Mouse (Mus musculus) lung, postnatal 0 days (tissue): ENCODE results near the gene Smim5. TPM values are rescaled to one million over a fixed set of nuclear protein-coding genes. Genes with fewer than 3 reads are reported as not detected.

Experiments
- ATAC-seq: fragments of 200-750 bp; cut with Nextera tagmentation; 2 replicates; pipeline ENCODE4 v1.8.0; 2017; ENCODE audit warnings: moderate library complexity
- DNase-seq: peaks from one replicate; pipeline ENCODE4 v3.0.0-alpha.2; 2016; ENCODE audit warnings: low spot score
- H3K27ac ChIP-seq: fragments of 300-500 bp; sonication (generic); 2 replicates; pipeline ENCODE4 v1.5.1; 2014; ENCODE audit warnings: antibody characterized with exemption, mild to moderate bottlenecking, low read length, mixed read lengths
- H3K27me3 ChIP-seq: fragments of 300-500 bp; sonication (generic); replicated peaks from 2 replicates; pipeline ENCODE4 v1.6.1; 2014; ENCODE audit warnings: low read length, mixed read lengths; ENCODE audit not compliant: insufficient read depth
- H3K36me3 ChIP-seq: fragments of 300-500 bp; sonication (generic); 2 replicates; pipeline ENCODE4 v1.6.1; 2014; ENCODE audit warnings: low read length, mixed read lengths; ENCODE audit not compliant: insufficient read depth
- H3K4me1 ChIP-seq: fragments of 300-500 bp; sonication (generic); 2 replicates; pipeline ENCODE4 v1.6.1; 2014; ENCODE audit warnings: antibody characterized with exemption, low read depth, low read length, mixed read lengths; ENCODE audit not compliant: insufficient read depth
- H3K4me2 ChIP-seq: fragments of 300-500 bp; sonication (generic); replicated peaks from 2 replicates; pipeline ENCODE4 v1.6.1; 2014; ENCODE audit warnings: low read depth, mild to moderate bottlenecking, low read length, moderate library complexity, mixed read lengths
- H3K4me3 ChIP-seq: fragments of 300-500 bp; sonication (generic); 2 replicates; pipeline ENCODE4 v1.5.1; 2014; ENCODE audit warnings: low read depth, low read length
- H3K9ac ChIP-seq: fragments of 300-500 bp; sonication (generic); replicated peaks from 2 replicates; pipeline ENCODE4 v1.6.1; 2014; ENCODE audit warnings: low read depth, mild to moderate bottlenecking
- H3K9me3 ChIP-seq: fragments of 300-500 bp; sonication (generic); 2 replicates; pipeline ENCODE4 v1.6.1; 2016; ENCODE audit warnings: low read length, mixed read lengths
- CTCF ChIP-seq: IDR thresholded peaks from 2 replicates; pipeline ENCODE4 v1.5.1; 2016; ENCODE audit warnings: antibody characterized with exemption, mild to moderate bottlenecking
- EP300 ChIP-seq: IDR thresholded peaks from 2 replicates; pipeline ENCODE4 v1.6.1; 2016; ENCODE audit warnings: antibody characterized with exemption, mild to moderate bottlenecking, control low read depth
- WGBS: fragments of 180-500 bp; shearing (Covaris S2); extraction: QIAGEN DNeasy Blood & Tissue Kit; methylation state at CpG from one replicate; pipeline ENCODE4 v1.1.7; 2014; 5-methylcytosine and 5-hydroxymethylcytosine counted together
- polyA plus RNA-seq: library from polyadenylated mRNA; unstranded; fragments of >200 nt; fragmentation: Nextera tagmentation; extraction: Ambion mirVana; gene quantifications from 2 replicates; pipeline ENCODE4 v1.2.1, GENCODE M21; 2015

Smim5 gene
- polyA plus RNA-seq, 1 experiment from 2014 or later: 25.8 TPM

GRCm38 (mm10) chr11:115881002-115881401, 18.8 kb upstream of the Smim5 start:
- no peak overlapping the region for H3K4me2 ChIP-seq
- no peak overlapping the region for H3K9ac ChIP-seq
- no peaks in the 10 kb centered on the region for H3K9me3 ChIP-seq
- H3K36me3 ChIP-seq: no peaks in the 10 kb centered on the region
- no peak overlapping the region for H3K4me3 ChIP-seq
- 28% methylated on average over 5 of the region's 5 CpGs for WGBS
- DNase-seq (no peak), ATAC-seq (no peak)
- H3K27me3 ChIP-seq: no peaks in the 10 kb centered on the region
- no peak overlapping the region for H3K27ac ChIP-seq
- no peak for TF ChIP-seq EP300
- TF ChIP-seq CTCF: peak; percentile 87
- no peaks in the 10 kb centered on the region for H3K4me1 ChIP-seq

- ATAC-seq (no peak), DNase-seq (no peak)
- no peaks in the 10 kb centered on the region for H3K27me3 ChIP-seq
- H3K9ac ChIP-seq: no peak overlapping the region
- no peaks in the 10 kb centered on the region for H3K36me3 ChIP-seq
- H3K9me3 ChIP-seq: no peaks in the 10 kb centered on the region
- no peak overlapping the region for H3K4me3 ChIP-seq
- no peak overlapping the region for H3K27ac ChIP-seq
- 19% methylated on average over 16 of the region's 17 CpGs for WGBS
- no peak for TF ChIP-seq EP300
- TF ChIP-seq CTCF: no peak
- H3K4me2 ChIP-seq: no peak overlapping the region
- H3K4me1 ChIP-seq: no peaks in the 10 kb centered on the region
These were observed 16.5 kb upstream of the Smim5 start for GRCm38 (mm10) chr11:115883251-115883650.

DNA sequence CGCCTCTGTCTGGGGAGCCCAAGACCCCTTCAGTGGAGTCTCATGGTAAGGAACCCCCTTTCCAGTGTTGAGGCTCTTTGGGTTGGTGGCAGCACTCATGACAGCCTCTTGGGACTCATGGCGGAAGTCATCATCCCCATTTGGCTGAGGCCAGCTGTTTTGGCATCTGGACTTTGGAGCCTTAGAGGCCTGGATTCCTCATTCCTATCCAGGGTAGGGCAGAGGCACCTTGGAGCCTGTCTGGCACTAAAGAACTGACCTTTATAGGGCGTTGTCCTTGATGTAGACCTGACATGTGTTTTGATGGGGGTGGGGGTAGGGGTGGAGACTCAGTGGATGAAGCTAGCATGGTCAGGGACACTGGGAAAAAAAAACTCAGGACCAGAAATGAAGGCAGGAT, 15.4 kb upstream of the Smim5 start:
- Histone ChIP-seq H3K9ac (no peak overlapping the region), H3K4me1 (no peaks in the 10 kb centered on the region), H3K36me3 (no peaks in the 10 kb centered on the region), H3K4me2 (no peak overlapping the region), H3K27me3 (no peaks in the 10 kb centered on the region), H3K4me3 (no peak overlapping the region), H3K9me3 (no peaks in the 10 kb centered on the region), H3K27ac (no peak overlapping the region)
- TF ChIP-seq CTCF (no peak), EP300 (no peak)
- 88% methylated on average over 3 of the region's 3 CpGs for WGBS
- DNase-seq (no peak), ATAC-seq (no peak)

GRCm38 (mm10) chr11:115885281-115885680, 14.5 kb upstream of the Smim5 start:
- Histone ChIP-seq H3K9ac (no peak overlapping the region), H3K4me2 (no peak overlapping the region), H3K4me1 (no peaks in the 10 kb centered on the region), H3K27me3 (no peaks in the 10 kb centered on the region), H3K9me3 (no peaks in the 10 kb centered on the region), H3K4me3 (no peak overlapping the region), H3K27ac (no peak overlapping the region), H3K36me3 (no peaks in the 10 kb centered on the region)
- DNase-seq (no peak), ATAC-seq (no peak)
- 70% methylated on average over 11 of the region's 11 CpGs for WGBS
- TF ChIP-seq EP300 (no peak), CTCF (no peak)

DNA sequence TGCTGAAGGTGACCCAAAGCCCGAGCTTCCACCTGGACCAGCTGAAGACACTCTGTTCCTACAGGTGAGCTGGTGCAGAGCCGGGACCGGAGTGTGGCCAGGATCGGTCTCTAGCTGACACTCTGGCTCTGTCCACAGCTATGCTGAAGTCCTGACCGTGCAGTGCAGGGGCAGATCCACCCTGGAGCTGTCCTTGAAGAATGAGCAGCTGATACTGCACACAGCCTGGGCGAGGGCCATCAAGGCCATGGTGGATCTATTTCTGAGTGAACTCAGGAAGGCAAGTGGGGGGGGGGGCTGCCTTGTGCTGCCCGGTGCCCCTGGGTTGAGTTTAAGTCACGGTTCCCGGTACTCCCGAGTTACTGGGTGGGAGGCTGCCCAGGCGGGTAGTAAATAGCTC, 13.3 kb upstream of the Smim5 start:
- WGBS: 86% methylated on average over 11 of the region's 11 CpGs
- Histone ChIP-seq H3K27ac (no peak overlapping the region), H3K4me3 (no peak overlapping the region), H3K9me3 (no peaks in the 10 kb centered on the region), H3K36me3 (no peaks in the 10 kb centered on the region), H3K4me1 (no peaks in the 10 kb centered on the region), H3K9ac (no peak overlapping the region), H3K27me3 (no peaks in the 10 kb centered on the region), H3K4me2 (no peak overlapping the region)
- ATAC-seq (no peak), DNase-seq (no peak)
- TF ChIP-seq CTCF (no peak), EP300 (no peak)

GRCm38 (mm10) chr11:115888020-115888419, 11.7 kb upstream of the Smim5 start:
- DNase-seq: no peak
- TF ChIP-seq CTCF: no peak
- TF ChIP-seq EP300: no peak
- Histone ChIP-seq H3K4me2 (no peak overlapping the region), H3K9ac (no peak overlapping the region), H3K4me3 (no peak overlapping the region), H3K4me1 (no peaks in the 10 kb centered on the region), H3K9me3 (no peaks in the 10 kb centered on the region), H3K36me3 (no peaks in the 10 kb centered on the region), H3K27ac (no peak overlapping the region), H3K27me3 (no peaks in the 10 kb centered on the region)
- 88% methylated on average over 5 of the region's 5 CpGs for WGBS
- no peak for ATAC-seq

GRCm38 (mm10) chr11:115889159-115889558, 10.6 kb upstream of the Smim5 start:
- no peaks in the 10 kb centered on the region for H3K9me3 ChIP-seq
- DNase-seq: peak; percentile 68
- no peak overlapping the region for H3K4me2 ChIP-seq
- ATAC-seq: peak; percentile 83
- no peak overlapping the region for H3K4me3 ChIP-seq
- no peaks in the 10 kb centered on the region for H3K4me1 ChIP-seq
- H3K27ac ChIP-seq: no peak overlapping the region
- WGBS: 64% methylated on average over 6 of the region's 6 CpGs
- H3K9ac ChIP-seq: no peak overlapping the region
- no peak for TF ChIP-seq EP300
- TF ChIP-seq CTCF: no peak
- no peaks in the 10 kb centered on the region for H3K36me3 ChIP-seq
- H3K27me3 ChIP-seq: no peaks in the 10 kb centered on the region
